Mouse (Mus musculus) gastrocnemius, adult 8-10 months (tissue): ENCODE results near the gene Palld. TPM values are rescaled to one million over a fixed set of nuclear protein-coding genes. Genes with fewer than 3 reads are reported as not detected.

Experiments used
- DNase-seq, 2 experiments: peaks; one replicate each; pipeline ENCODE4 v3.0.0; 2022; ENCODE audit warnings: low spot score in 2 of 2
- total RNA-seq, 4 experiments: library from RNA; stranded (reverse); gene quantifications; 2 replicates each; pipeline ENCODE4 v1.2.4; 2022

Palld gene
- total RNA-seq, 4 experiments from 2014 or later = 45.3 to 55.5 (median 50.2) TPM

GRCm38 (mm10) chr8:61866920-61867319 lies 35.6 kb downstream of the Palld start:
- DNase-seq = no peak

- DNase-seq = no peak
Measured at GRCm38 (mm10) chr8:61865365-61865764, 37.1 kb downstream of the Palld start.

- DNase-seq = no peak
Measured at GRCm38 (mm10) chr8:61851270-61851669, 51.2 kb downstream of the Palld start.

- DNase-seq = peak; percentile 14 to 31
Measured at GRCm38 (mm10) chr8:61848581-61849162, 53.8 kb downstream of the Palld start.

GRCm38 (mm10) chr8:61847494-61847893 lies 55.0 kb downstream of the Palld start:
- DNase-seq = no peak

GRCm38 (mm10) chr8:61844992-61845391 lies 57.5 kb downstream of the Palld start:
- no peak for DNase-seq

- no peak for DNase-seq
Measured at GRCm38 (mm10) chr8:61844575-61844974, 57.9 kb downstream of the Palld start.

GRCm38 (mm10) chr8:61843776-61844175 lies 58.7 kb downstream of the Palld start:
- DNase-seq = peak in 1 of 2 experiments; percentile 24

- DNase-seq = no peak
Measured at GRCm38 (mm10) chr8:61833211-61833610, 69.3 kb downstream of the Palld start.

GRCm38 (mm10) chr8:61831944-61832343 lies 70.5 kb downstream of the Palld start:
- DNase-seq = no peak

GRCm38 (mm10) chr8:61830821-61831220 lies 71.7 kb downstream of the Palld start:
- DNase-seq = peak in 1 of 2 experiments; percentile 12

- DNase-seq = no peak
Measured at GRCm38 (mm10) chr8:61824563-61824962, 77.9 kb downstream of the Palld start.

- no peak for DNase-seq
Measured at GRCm38 (mm10) chr8:61823157-61823556, 79.3 kb downstream of the Palld start.

- DNase-seq = peak in 1 of 2 experiments; percentile 4
Measured at GRCm38 (mm10) chr8:61803764-61804163, 98.7 kb downstream of the Palld start.

GRCm38 (mm10) chr8:61802840-61803239 lies 99.7 kb downstream of the Palld start:
- DNase-seq = no peak

GRCm38 (mm10) chr8:61797391-61797947 lies 105.0 kb downstream of the Palld start:
- DNase-seq = no peak

GRCm38 (mm10) chr8:61796537-61797050 lies 105.9 kb downstream of the Palld start:
- no peak for DNase-seq

- DNase-seq = no peak
Measured at GRCm38 (mm10) chr8:61789946-61790345, 112.5 kb downstream of the Palld start.

GRCm38 (mm10) chr8:61789289-61789688 lies 113.2 kb downstream of the Palld start:
- DNase-seq = no peak

GRCm38 (mm10) chr8:61782931-61783491 lies 119.5 kb downstream of the Palld start:
- no peak for DNase-seq

- DNase-seq = no peak
Measured at GRCm38 (mm10) chr8:61780652-61781257, 121.7 kb downstream of the Palld start.

GRCm38 (mm10) chr8:61778194-61778593 lies 124.3 kb downstream of the Palld start:
- no peak for DNase-seq
